Mouse (Mus musculus) MEL (cell line): ENCODE data around the gene Hoxa1.

ENCODE experiments used
- CTCF ChIP-seq, 3 experiments: IDR thresholded peaks in 2 of 3; conservative IDR thresholded peaks in 1 of 3; 2 replicates each; pipeline ENCODE4 v1.5.1; 2011 to 2012; ENCODE audit warnings: low read length in 3 of 3, low read depth in 2 of 3, mild to moderate bottlenecking in 2 of 3, improper control_type of control experiment in 1 of 3, inconsistent platforms in 1 of 3, mixed read lengths in 1 of 3, moderate library complexity in 1 of 3; ENCODE audit not compliant: control insufficient read depth in 1 of 3, insufficient read depth in 1 of 3, poor library complexity in 1 of 3, severe bottlenecking in 1 of 3
- EP300 ChIP-seq, 2 experiments: IDR thresholded peaks; 2 replicates each; pipeline ENCODE4 v1.6.1; 2011; ENCODE audit warnings: improper control_type of control experiment in 2 of 2, low read length in 2 of 2, low read depth in 1 of 2, mild to moderate bottlenecking in 1 of 2
- GATA1 ChIP-seq: IDR thresholded peaks from 2 replicates; pipeline ENCODE4 v1.6.1; 2011; ENCODE audit warnings: low read depth, low read length, improper control_type of control experiment
- KAT2A ChIP-seq: conservative IDR thresholded peaks from 2 replicates; pipeline ENCODE4 v1.6.1; 2012; ENCODE audit warnings: low read depth, low read length, improper control_type of control experiment, inconsistent platforms
- MXI1 ChIP-seq: IDR thresholded peaks from 2 replicates; pipeline ENCODE4 v1.6.1; 2011; ENCODE audit warnings: mild to moderate bottlenecking, low read depth, low read length, improper control_type of control experiment
- POLR2A ChIP-seq, 2 experiments: IDR thresholded peaks; 2 replicates each; pipeline ENCODE4 v1.6.1; 2011 to 2012; ENCODE audit warnings: low read length in 2 of 2, mild to moderate bottlenecking in 2 of 2, control low read depth in 1 of 2, improper control_type of control experiment in 1 of 2, low read depth in 1 of 2, moderate library complexity in 1 of 2; ENCODE audit not compliant: control insufficient read depth in 1 of 2, insufficient read depth in 1 of 2, poor library complexity in 1 of 2
- POLR2AphosphoS5 ChIP-seq: IDR thresholded peaks from 2 replicates; pipeline ENCODE4 v1.6.1; 2012; ENCODE audit warnings: low read depth, borderline replicate concordance, mild to moderate bottlenecking, inconsistent platforms, low read length, moderate library complexity, mixed read lengths
- ZKSCAN1 ChIP-seq: IDR thresholded peaks from 2 replicates; pipeline ENCODE4 v1.6.1; 2012; ENCODE audit warnings: low read depth, mild to moderate bottlenecking, inconsistent platforms, low read length, improper control_type of control experiment, moderate library complexity
- ZNF384 ChIP-seq: IDR thresholded peaks from 2 replicates; pipeline ENCODE4 v1.6.1; 2012; ENCODE audit warnings: low read depth, mild to moderate bottlenecking, inconsistent platforms, low read length, improper control_type of control experiment

DNA sequence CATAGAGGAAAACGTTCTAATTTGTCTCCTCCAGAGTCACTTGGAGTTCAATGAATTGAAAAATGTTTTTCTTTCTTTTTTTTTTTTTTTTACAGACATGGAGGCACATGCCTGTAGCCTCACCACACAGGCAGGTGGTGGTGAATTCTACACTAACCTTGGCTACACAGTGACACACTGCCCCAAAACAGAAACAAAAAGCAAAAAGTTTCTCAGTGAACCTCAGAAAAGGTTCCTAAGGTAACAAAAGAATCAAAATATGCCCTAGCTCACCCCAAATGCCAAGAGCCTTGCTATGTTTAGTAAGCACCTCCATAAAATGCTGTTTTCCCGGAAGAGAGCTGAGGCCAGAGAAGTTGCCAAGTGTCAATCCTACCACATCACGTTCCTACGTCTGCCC lies 46.3 kb downstream of the Hoxa1 start:
- TF ChIP-seq CTCF (IDR thresholded peaks at IDR 0.05 in 2 of 3, conservative IDR thresholded peaks at IDR 0.05 in 1 of 3; ENCODE audit: control insufficient read depth in 1 of 3, insufficient read depth in 1 of 3, low read depth in 2 of 3, low read length in 3 of 3, poor library complexity in 1 of 3, severe bottlenecking in 1 of 3) (no peak), POLR2AphosphoS5 (no peak), MXI1 (no peak), ZKSCAN1 (no peak), GATA1 (no peak), ZNF384 (no peak), EP300 (IDR thresholded peaks at IDR 0.05; ENCODE audit: low read depth in 1 of 2, low read length in 2 of 2) (no peak), POLR2A (IDR thresholded peaks at IDR 0.05; ENCODE audit: control insufficient read depth in 1 of 2, insufficient read depth in 1 of 2, low read depth in 1 of 2, low read length in 2 of 2, poor library complexity in 1 of 2) (no peak), KAT2A (no peak)
